In the genomic region with DNA sequence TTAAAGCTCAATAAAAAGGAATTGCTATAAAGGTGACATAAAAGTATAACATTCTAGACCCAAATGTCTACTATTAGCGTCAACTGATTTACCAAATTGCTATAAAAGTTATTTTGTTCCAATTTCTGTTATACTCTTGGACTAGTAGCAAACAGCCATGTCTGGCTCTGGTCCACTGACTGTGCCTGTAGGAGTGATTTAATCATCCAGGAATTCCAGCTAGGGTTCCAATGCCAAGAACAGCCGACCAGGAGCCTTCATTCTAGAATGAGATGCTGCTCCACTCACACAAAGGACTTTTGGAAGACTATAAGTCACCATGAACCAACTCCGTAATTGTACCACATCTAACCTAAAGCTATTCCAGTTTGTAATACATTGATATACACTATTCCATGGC, we compare ENCODE assay signal across 15 mouse cellular contexts.
DNase-seq lines count a peak whose midpoint lies in the region; ATAC-seq and TF ChIP-seq lines count a peak whose summit lies in the region.
"Had no signal": no experiment of that assay in that cellular context is flagged by ENCODE, and none has a peak within 500 bp of the region (broad histone marks: within the 10 kb centered on the region; RNA-seq: fewer than 3 reads in every experiment).

No protein-coding gene starts in this region.

- no peaks in the 10 kb centered on the region for H3K36me3 ChIP-seq in heart, embryonic 11.5 days (ENCODE audit: control insufficient read depth, insufficient read depth, low read length)
- no peaks in the 10 kb centered on the region for H3K36me3 ChIP-seq in lung, embryonic 14.5 days (ENCODE audit: insufficient read depth)
- H3K36me3 ChIP-seq in lung, postnatal 0 days (ENCODE audit: insufficient read depth, low read length), result no peaks in the 10 kb centered on the region
- H3K36me3 ChIP-seq: forebrain, embryonic 10.5 days; stomach, embryonic 15.5 days had no signal

- H3K4me3 ChIP-seq in heart, embryonic 11.5 days (ENCODE audit: low read depth, low read length), result no peak overlapping the region
- no peak overlapping the region for H3K4me3 ChIP-seq in lung, embryonic 14.5 days (ENCODE audit: low read depth, low read length)
- no peak overlapping the region for H3K4me3 ChIP-seq in lung, postnatal 0 days (ENCODE audit: low read depth, low read length)
- H3K4me3 ChIP-seq: forebrain, embryonic 10.5 days; megakaryocyte, embryonic 14.5 days; stomach, embryonic 15.5 days had no signal

- no peaks in the 10 kb centered on the region for H3K9me3 ChIP-seq in heart, embryonic 11.5 days (replicated peaks; ENCODE audit: control insufficient read depth, low read length)
- H3K9me3 ChIP-seq in lung, embryonic 14.5 days (ENCODE audit: low read depth, low read length), result no peaks in the 10 kb centered on the region
- no peaks in the 10 kb centered on the region for H3K9me3 ChIP-seq in lung, postnatal 0 days (ENCODE audit: low read length)
- H3K9me3 ChIP-seq: forebrain, embryonic 10.5 days; stomach, embryonic 15.5 days had no signal

- H3K4me2 ChIP-seq in heart, embryonic 11.5 days, result no peak overlapping the region
- no peak overlapping the region for H3K4me2 ChIP-seq in lung, embryonic 14.5 days
- H3K4me2 ChIP-seq in lung, postnatal 0 days (replicated peaks; ENCODE audit: low read depth, low read length), result no peak overlapping the region
- H3K4me2 ChIP-seq: stomach, embryonic 15.5 days had no signal

- H3K9ac ChIP-seq in heart, embryonic 11.5 days (ENCODE audit: low read depth, low read length), result no peak overlapping the region
- no peak overlapping the region for H3K9ac ChIP-seq in lung, embryonic 14.5 days
- H3K9ac ChIP-seq in lung, postnatal 0 days (replicated peaks; ENCODE audit: low read depth), result no peak overlapping the region
- H3K9ac ChIP-seq: liver, embryonic 14.5 days; stomach, embryonic 15.5 days had no signal

- no peak for ATAC-seq in heart, embryonic 11.5 days (replicated peaks; ENCODE audit: insufficient number of reproducible peaks, low FRiP score, low TSS enrichment)
- ATAC-seq in lung, embryonic 14.5 days (ENCODE audit: insufficient read depth), result no peak
- no peak for ATAC-seq in lung, postnatal 0 days
- no peak for ATAC-seq in granulocyte monocyte progenitor cell, adult 5-6 weeks (replicated peaks; ENCODE audit: poor library complexity, severe bottlenecking)

- no peak for TF ChIP-seq EP300 in lung, postnatal 0 days (IDR thresholded peaks at IDR 0.05)

- 63% methylated on average over 3 of the region's 3 CpGs for WGBS in heart, embryonic 11.5 days (ENCODE audit: insufficient replicate concordance)
- 72% methylated on average over 3 of the region's 3 CpGs for WGBS in lung, embryonic 14.5 days
- 67% methylated on average over 3 of the region's 3 CpGs for WGBS in lung, postnatal 0 days

- H3K27me3 ChIP-seq in heart, embryonic 11.5 days (ENCODE audit: control insufficient read depth, insufficient read depth, low read length), result no peaks in the 10 kb centered on the region
- H3K27me3 ChIP-seq in lung, embryonic 14.5 days (ENCODE audit: insufficient read depth, low read length), result no peaks in the 10 kb centered on the region
- no peaks in the 10 kb centered on the region for H3K27me3 ChIP-seq in lung, postnatal 0 days (replicated peaks; ENCODE audit: insufficient read depth, low read length)
- H3K27me3 ChIP-seq: megakaryocyte, embryonic 14.5 days; stomach, embryonic 15.5 days had no signal

- DNase-seq in heart, adult 11 months, result peak; percentile 90
- DNase-seq in lung, embryonic 14.5 days, result peak; percentile 4
- DNase-seq in lung, postnatal 0 days (ENCODE audit: low spot score), result no peak
- DNase-seq in gastrocnemius, postnatal 10 days, result peak; percentile 26
- peak; percentile 7 for DNase-seq in testis, postnatal 14 days (ENCODE audit: low spot score)
- DNase-seq: cerebellum, adult 11-12 months; kidney, adult 9 months; retina, postnatal 1 day; thymus, postnatal 4 days had no signal

- TF ChIP-seq CTCF in lung, embryonic 14.5 days (IDR thresholded peaks at IDR 0.05; ENCODE audit: low read depth), result no peak
- no peak for TF ChIP-seq CTCF in lung, postnatal 0 days (IDR thresholded peaks at IDR 0.05)

- H3K27ac ChIP-seq in heart, embryonic 11.5 days (ENCODE audit: low read depth, low read length), result no peak overlapping the region
- H3K27ac ChIP-seq in lung, embryonic 14.5 days (ENCODE audit: low read depth), result no peak overlapping the region
- H3K27ac ChIP-seq in lung, postnatal 0 days (ENCODE audit: low read length), result no peak overlapping the region
- H3K27ac ChIP-seq: forebrain, embryonic 10.5 days; liver, embryonic 14.5 days; stomach, embryonic 15.5 days had no signal

- H3K4me1 ChIP-seq in heart, embryonic 11.5 days (ENCODE audit: control insufficient read depth, insufficient read depth, low read length), result no peaks in the 10 kb centered on the region
- no peaks in the 10 kb centered on the region for H3K4me1 ChIP-seq in lung, embryonic 14.5 days (ENCODE audit: insufficient read depth)
- H3K4me1 ChIP-seq in lung, postnatal 0 days (ENCODE audit: insufficient read depth, low read depth, low read length), result no peaks in the 10 kb centered on the region
- H3K4me1 ChIP-seq: forebrain, embryonic 10.5 days; megakaryocyte, embryonic 14.5 days; stomach, embryonic 15.5 days had no signal
